Mouse (Mus musculus) liver, adult 2 months (tissue): ENCODE results near the gene Klhdc3.

ENCODE experiments used
- CTCF ChIP-seq: fragments of 200-500 bp; IDR thresholded peaks from 2 replicates; pipeline ENCODE4 v1.5.1; 2011; ENCODE audit warnings: low read depth, low read length, control low read depth
- POLR2A ChIP-seq: fragments of 200-500 bp; IDR thresholded peaks from 2 replicates; pipeline ENCODE4 v1.6.1; 2011; ENCODE audit warnings: low read length, control low read depth; ENCODE audit not compliant: insufficient read depth; ENCODE audit errors: extremely low read depth

GRCm38 (mm10) chr17:46694517-46695063, 13.9 kb upstream of the Klhdc3 start:
- TF ChIP-seq POLR2A (no peak), CTCF (no peak)
